Mouse (Mus musculus): ENCODE data around the gene Tuba1b. TPM values are rescaled to one million over a fixed set of nuclear protein-coding genes. Genes with fewer than 3 reads are reported as not detected.
A peak's percentile ranks its signal among the peaks of the same experiment; 100 is the strongest.

Gene Tuba1b
- polyA plus RNA-seq, 1 experiment from 2014 or later, result 1,998 TPM

DNA sequence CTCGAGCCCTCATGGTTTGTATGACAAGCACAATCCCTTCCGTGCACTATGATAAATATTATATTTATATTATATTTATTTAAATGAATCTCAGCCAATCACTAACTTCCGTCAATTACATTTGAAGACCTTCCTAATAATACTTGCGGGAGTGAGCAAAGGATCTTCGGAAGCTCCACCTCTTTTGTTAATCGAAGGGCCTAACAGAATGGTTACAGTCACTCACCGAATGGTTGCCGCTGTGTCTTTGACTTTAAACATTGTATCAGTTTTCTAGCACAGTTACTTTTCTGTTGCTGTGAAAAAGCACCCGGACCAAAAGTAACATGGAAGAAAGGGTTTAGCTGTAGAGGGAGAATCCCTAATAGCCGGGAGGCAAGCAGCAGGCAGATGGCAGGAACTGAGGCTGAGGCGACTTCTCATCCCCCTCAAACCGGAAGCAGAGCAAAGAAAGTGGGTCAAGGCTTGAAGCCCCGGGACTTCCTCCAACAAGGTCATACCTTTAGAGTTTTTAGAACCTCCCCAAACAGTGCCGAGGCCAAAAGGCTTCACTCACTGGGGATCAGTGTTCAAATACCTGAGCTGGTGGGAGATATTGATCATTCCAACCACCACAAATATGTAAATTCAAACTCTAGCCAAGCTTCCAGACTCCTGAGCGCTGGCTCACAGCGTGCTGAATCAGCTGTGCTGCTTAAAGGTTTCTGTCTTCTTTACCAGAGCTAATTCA is 35.2 kb upstream of the Tuba1b start:
- Histone ChIP-seq H3K9ac (no peak overlapping the region), H3K27ac (peak overlapping the region; percentile 46), H3K4me3 (no peak overlapping the region), H3K9me3 (no peaks in the 10 kb centered on the region), H3K27me3 (no peaks in the 10 kb centered on the region), H3K4me2 (peak overlapping the region; percentile 17), H3K4me1 (peaks cover 25% of the 10 kb centered on the region), H3K36me3 (no peaks in the 10 kb centered on the region)
- no peak for ATAC-seq (ENCODE audit: borderline replicate concordance, extremely low read depth, low FRiP score, low TSS enrichment)
- WGBS, result 20% methylated on average over 16 of the region's 16 CpGs

DNA sequence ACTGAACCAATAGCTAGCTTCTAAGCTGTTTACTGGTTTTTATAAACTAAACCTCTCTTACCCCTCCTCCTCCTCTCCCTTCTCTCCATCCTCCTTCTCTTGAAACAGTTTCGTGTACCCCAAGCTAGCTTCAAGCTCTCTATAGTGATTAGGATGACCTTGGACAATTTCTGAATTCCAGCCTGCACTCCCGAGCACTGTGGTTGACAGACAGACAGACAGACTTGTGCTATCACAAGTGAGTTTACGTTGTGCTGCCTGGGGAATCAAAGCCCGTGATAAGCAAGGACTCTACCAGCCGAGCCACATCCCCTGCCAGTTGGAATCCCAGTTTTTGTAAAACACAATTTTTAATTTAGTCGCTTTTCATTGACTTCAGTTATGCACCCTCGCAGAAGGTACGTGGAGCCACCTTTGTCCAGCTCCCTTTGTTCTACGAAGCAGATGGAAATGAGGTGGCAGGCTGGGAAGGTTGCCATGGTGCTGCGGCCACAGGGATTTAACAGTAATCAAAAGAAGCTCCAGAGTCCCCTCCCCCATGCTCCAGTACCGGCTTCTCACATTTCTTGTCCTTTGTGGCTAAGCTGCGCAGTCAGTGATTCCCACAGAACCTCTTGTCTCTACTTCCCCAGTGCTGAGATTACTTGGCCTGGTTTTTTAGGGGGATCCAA is 34.5 kb upstream of the Tuba1b start:
- Histone ChIP-seq H3K4me2 (peak overlapping the region; percentile 17), H3K9ac (no peak overlapping the region), H3K4me1 (peaks cover 25% of the 10 kb centered on the region), H3K9me3 (no peaks in the 10 kb centered on the region), H3K4me3 (no peak overlapping the region), H3K27me3 (no peaks in the 10 kb centered on the region), H3K27ac (peak overlapping the region; percentile 46), H3K36me3 (no peaks in the 10 kb centered on the region)
- ATAC-seq (ENCODE audit: borderline replicate concordance, extremely low read depth, low FRiP score, low TSS enrichment), result peak; percentile 58; the same call in 1 of the 2 replicates
- WGBS, result 15% methylated on average over 12 of the region's 12 CpGs

DNA sequence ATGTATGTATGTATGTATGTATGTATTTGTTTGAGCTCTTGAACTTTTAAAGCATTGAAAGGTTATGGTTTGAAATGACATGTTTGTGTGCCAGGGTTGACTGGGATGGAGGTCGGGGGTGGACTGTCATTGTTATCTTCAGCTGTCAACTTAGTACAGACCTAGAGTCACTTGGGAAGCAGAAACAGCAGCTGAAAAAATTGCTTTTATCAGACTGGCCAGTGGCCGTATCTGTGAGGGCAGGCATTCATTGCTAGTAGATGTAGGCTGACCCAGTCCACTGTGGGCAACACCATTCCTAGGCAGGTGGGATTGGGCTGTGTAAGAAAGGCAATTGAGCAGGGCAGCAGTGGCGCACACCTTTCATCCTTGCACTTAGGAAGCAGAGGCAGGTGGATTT is 25.2 kb upstream of the Tuba1b start:
- no peaks in the 10 kb centered on the region for H3K36me3 ChIP-seq
- no peak overlapping the region for H3K4me2 ChIP-seq
- H3K27me3 ChIP-seq, result no peaks in the 10 kb centered on the region
- WGBS, result 69% methylated on average over 3 of the region's 3 CpGs
- no peak overlapping the region for H3K27ac ChIP-seq
- ATAC-seq (ENCODE audit: borderline replicate concordance, extremely low read depth, low FRiP score, low TSS enrichment), result no peak
- H3K4me3 ChIP-seq, result no peak overlapping the region
- H3K9ac ChIP-seq, result no peak overlapping the region
- H3K9me3 ChIP-seq, result no peaks in the 10 kb centered on the region
- H3K4me1 ChIP-seq, result peaks cover 5% of the 10 kb centered on the region; the same call in 1 of the 2 replicates

DNA sequence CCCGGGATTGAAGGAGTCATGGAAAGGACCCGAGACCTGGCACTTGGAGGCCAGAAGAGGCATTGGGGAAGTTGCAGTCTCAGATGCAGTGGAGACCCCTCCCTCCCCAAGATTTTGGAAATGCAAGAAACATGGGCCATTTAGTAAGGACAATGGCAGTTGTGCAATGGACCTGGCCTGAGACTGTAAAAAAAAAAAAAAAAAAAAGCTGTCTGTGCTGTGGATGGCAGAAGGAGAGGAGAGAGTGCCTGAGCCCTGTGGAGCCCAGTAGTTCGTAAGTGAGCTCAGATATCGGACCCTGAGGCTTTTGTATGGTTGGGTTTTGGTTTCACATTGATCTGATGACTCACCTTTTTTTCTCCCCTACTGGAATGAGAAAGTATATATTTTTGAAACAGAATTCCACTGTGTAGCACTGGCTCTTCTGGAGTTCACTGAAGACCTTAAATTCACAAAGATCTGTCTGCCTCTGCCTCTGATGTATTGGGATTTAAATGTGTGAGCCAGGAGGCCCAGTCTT is 24.6 kb upstream of the Tuba1b start:
- no peak overlapping the region for H3K4me3 ChIP-seq
- no peaks in the 10 kb centered on the region for H3K9me3 ChIP-seq
- H3K36me3 ChIP-seq, result no peaks in the 10 kb centered on the region
- H3K27me3 ChIP-seq, result no peaks in the 10 kb centered on the region
- no peak overlapping the region for H3K9ac ChIP-seq
- H3K27ac ChIP-seq, result no peak overlapping the region
- H3K4me1 ChIP-seq, result peaks cover 11% of the 10 kb centered on the region; the same call in 1 of the 2 replicates
- ATAC-seq (ENCODE audit: borderline replicate concordance, extremely low read depth, low FRiP score, low TSS enrichment), result no peak
- WGBS, result 91% methylated on average over 4 of the region's 4 CpGs
- no peak overlapping the region for H3K4me2 ChIP-seq

DNA sequence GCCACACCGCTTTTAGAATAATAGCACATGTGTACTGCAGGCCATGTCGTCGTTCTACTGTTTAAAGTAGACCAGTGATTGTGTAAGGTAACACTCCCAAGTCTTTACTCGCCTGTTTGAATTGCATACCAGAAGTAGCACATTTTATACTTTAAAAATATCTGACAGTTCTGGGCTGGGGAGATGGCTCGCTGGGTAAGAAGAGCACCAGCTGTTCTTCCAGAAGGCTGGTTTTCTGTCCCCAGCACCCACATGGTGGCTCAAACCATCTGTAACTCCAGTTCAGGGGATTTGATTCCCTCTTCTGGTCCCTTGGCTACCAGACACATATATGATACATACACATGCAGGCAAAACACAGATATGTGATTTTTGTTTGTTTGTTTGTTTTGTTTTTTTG is 23.1 kb upstream of the Tuba1b start:
- H3K27ac ChIP-seq, result no peak overlapping the region
- ATAC-seq (ENCODE audit: borderline replicate concordance, extremely low read depth, low FRiP score, low TSS enrichment), result no peak
- no peak overlapping the region for H3K4me3 ChIP-seq
- H3K9ac ChIP-seq, result no peak overlapping the region
- no peak overlapping the region for H3K4me2 ChIP-seq
- no peaks in the 10 kb centered on the region for H3K36me3 ChIP-seq
- WGBS, result 59% methylated on average over 5 of the region's 5 CpGs
- no peaks in the 10 kb centered on the region for H3K9me3 ChIP-seq
- H3K4me1 ChIP-seq, result peaks cover 12% of the 10 kb centered on the region; the same call in 1 of the 2 replicates
- no peaks in the 10 kb centered on the region for H3K27me3 ChIP-seq

DNA sequence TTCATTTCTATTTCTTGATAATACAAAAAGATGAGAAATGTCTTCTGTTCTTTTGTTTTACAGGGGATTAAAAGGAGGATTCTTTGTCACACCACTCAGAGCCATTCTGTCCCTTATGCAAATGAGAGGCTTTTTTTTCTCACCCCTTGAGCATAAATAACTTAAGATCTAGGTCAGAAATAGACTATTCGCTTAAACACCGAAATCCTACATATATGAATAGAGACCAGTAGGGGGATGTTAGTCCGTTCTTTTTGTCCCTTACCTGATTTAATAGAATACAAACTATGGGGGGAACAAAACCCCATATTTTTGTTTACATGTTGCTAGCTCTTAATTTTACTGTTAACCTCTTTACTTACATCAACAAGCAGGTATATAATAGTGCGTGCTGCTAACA is 21.6 kb upstream of the Tuba1b start:
- Histone ChIP-seq H3K4me1 (peaks cover 19% of the 10 kb centered on the region), H3K9ac (no peak overlapping the region), H3K4me2 (no peak overlapping the region), H3K27ac (no peak overlapping the region), H3K4me3 (no peak overlapping the region), H3K36me3 (0 out of 2 replicates have a peak, but pooled peaks cover under 1% of the 10 kb centered on the region), H3K27me3 (no peaks in the 10 kb centered on the region), H3K9me3 (no peaks in the 10 kb centered on the region)
- WGBS, result 92% methylated on average over 4 of the region's 4 CpGs
- ATAC-seq (ENCODE audit: borderline replicate concordance, extremely low read depth, low FRiP score, low TSS enrichment), result no peak

DNA sequence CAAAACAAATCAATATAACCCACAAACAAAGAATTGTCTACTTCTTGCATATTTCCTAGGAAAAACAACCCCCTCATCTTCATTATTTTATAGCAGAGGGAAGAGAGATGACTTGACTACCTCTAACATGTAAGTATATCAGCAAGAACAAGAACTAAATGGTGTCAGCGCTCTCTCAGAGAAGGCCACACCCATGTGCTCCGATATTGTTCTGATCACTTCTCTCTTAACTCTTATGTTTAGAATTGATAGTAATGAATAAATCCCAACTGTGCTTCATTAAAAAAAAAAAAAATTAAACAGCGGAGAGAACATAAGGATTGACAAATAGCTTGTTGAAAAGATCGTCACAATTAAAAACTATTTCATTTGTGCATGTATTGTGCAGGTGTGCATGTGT is 21.0 kb upstream of the Tuba1b start:
- no peak overlapping the region for H3K9ac ChIP-seq
- H3K4me2 ChIP-seq, result no peak overlapping the region
- no peaks in the 10 kb centered on the region for H3K9me3 ChIP-seq
- H3K4me1 ChIP-seq, result peaks cover 19% of the 10 kb centered on the region
- 0 out of 2 replicates have a peak, but pooled peaks cover 3% of the 10 kb centered on the region for H3K36me3 ChIP-seq
- H3K27me3 ChIP-seq, result no peaks in the 10 kb centered on the region
- no peak overlapping the region for H3K4me3 ChIP-seq
- H3K27ac ChIP-seq, result no peak overlapping the region
- 83% methylated on average over 4 of the region's 4 CpGs for WGBS
- no peak for ATAC-seq (ENCODE audit: borderline replicate concordance, extremely low read depth, low FRiP score, low TSS enrichment)

DNA sequence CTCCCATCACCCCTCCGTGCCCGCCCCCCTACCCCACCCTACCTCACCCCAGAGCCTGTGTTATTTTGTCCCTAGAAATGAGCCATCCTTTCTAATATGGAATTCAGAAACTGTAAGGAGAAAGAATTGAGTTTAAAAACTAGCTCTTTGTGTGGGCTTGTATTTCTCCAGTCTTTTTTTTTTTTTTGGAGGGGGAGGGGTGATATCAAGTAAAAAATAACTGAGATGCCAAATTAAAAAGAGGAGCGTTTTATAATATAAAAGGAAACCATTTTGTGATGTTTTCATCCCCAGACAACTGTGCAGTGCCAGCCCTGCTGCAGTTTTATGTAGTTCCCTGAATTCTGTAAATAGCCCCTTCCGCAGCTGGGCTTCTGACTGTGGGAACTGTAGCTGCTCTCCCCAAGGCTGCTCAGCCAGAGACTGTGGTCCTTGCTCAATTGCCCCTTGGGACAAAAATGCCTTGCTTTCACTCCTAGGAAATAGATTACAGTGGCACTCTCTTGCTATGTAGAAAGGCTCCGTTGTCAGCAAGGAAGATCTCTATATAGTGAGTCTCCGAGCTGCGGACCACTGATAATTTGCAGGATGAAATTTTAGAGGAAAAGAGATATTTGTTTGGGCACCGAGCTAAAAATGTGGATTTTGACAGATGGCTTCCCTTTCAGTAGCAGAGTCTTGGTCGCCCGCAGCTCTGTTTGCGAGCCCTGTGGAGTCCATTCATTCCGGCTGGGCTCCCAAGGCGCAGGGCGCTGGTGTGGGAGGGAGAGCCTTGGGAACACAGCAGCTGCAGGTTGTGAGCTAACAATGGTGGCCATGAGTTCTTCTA is 20.3 kb upstream of the Tuba1b start:
- Histone ChIP-seq H3K27ac (peak overlapping the region; percentile 61), H3K4me3 (no peak overlapping the region), H3K4me1 (peaks cover 19% of the 10 kb centered on the region), H3K36me3 (peaks cover 4% of the 10 kb centered on the region; the same call in 1 of the 2 replicates), H3K27me3 (no peaks in the 10 kb centered on the region), H3K9ac (no peak overlapping the region), H3K4me2 (peak overlapping the region; percentile 50), H3K9me3 (no peaks in the 10 kb centered on the region)
- ATAC-seq (ENCODE audit: borderline replicate concordance, extremely low read depth, low FRiP score, low TSS enrichment), result no peak
- 32% methylated on average over 14 of the region's 14 CpGs for WGBS

DNA sequence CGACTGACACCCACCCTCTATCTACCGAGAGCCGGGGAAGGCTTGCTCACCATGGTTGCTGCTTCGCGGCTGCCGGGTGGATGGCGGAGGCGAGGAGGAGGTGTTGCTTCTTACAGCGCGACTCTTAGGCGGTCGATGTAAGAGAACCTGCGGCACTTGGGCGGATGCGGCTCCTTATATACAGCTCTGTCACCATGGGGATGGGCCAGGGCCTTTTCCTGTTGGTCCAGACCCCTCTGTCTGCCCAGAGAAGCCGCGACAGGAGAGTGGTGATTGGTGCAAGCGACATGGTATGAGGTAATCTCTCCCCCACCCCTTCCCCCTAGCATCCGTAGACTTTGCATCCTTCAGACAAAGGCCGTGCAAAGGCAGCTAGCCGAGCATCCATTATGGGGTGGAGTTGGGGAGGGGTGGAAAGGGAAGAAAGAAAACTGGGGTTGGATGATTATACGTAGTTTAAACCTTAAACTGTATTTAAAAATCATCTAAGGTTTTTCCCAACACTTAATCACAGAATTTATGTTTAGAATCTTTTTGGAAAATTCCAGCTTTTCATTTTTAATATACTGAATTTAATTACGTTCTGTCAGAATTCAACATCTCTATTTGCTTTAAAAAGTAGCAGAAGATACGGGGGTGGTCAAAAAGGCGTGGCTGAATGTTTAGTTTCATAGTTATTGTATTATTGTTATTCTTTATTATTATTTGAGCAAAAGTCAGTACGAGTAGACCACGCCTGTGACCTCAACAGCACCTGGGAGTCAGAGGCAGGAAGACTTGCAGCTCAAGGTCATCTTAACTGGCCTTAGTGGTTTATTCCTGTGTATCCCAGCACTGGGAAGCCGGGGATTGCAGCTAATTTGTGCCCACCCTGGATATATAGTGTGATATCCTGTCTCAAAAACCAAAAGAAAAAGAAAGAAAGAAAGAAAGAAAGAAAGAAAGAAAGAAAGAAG is 19.3 kb upstream of the Tuba1b start, which contains the start of the genes Gm49450 and Tuba1a:
Gene Gm49450 (minus strand): TSS at position 151 of the 956 bp plus-strand sequence.
Gene Tuba1a (minus strand): TSS at position 303 of the 956 bp plus-strand sequence.
- Histone ChIP-seq H3K27ac (peak within 1 kb of the TSS; percentile 97), H3K4me1 (peaks cover 19% of the 10 kb centered on the region), H3K36me3 (peaks cover 9% of the 10 kb centered on the region; the same call in 1 of the 2 replicates), H3K27me3 (no peaks in the 10 kb centered on the region), H3K9me3 (no peaks in the 10 kb centered on the region), H3K9ac (peak within 1 kb of the TSS; percentile 86), H3K4me3 (peak within 1 kb of the TSS; percentile 79), H3K4me2 (peak within 1 kb of the TSS; percentile 50)
- 5% methylated on average over 28 of the region's 28 CpGs for WGBS
- ATAC-seq (ENCODE audit: borderline replicate concordance, extremely low read depth, low FRiP score, low TSS enrichment), result peak; percentile 99

DNA sequence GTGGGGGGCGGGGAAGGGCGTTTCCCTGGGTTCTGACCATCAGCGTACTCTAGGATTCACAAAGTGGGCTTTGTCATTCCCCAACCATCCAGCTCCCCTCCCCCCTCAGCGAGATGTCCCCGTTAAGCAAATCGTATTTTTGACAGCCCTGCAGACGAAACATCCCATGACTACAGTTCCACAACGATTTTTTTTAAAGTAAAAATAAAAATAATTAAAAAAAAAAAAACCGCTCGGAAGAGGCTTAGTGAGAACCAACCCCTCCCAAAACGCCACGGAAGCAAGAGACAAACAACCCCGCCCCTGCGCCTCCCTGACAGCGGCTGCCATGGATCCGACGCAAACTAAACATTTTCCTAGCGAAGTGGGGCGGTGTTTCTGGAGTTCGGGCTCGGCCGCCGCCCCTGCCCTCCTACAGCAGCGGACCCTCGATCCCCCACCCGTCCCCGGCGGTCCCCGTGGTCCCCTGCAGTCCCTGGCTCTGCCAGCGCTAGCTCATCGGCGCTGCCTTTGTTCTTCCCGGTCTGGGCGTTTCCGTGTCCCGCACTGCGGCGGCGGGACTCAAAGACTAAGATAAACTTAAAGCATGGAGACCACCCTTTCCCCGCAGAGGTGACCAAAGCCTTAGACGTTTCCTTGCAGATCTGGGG is 18.5 kb upstream of the Tuba1b start:
- Histone ChIP-seq H3K9ac (peak overlapping the region; percentile 86), H3K4me1 (peaks cover 19% of the 10 kb centered on the region), H3K9me3 (no peaks in the 10 kb centered on the region), H3K36me3 (peaks cover 9% of the 10 kb centered on the region; the same call in 1 of the 2 replicates), H3K4me2 (peak overlapping the region; percentile 50), H3K27me3 (no peaks in the 10 kb centered on the region), H3K27ac (peak overlapping the region; percentile 97), H3K4me3 (peak overlapping the region; percentile 79)
- ATAC-seq (ENCODE audit: borderline replicate concordance, extremely low read depth, low FRiP score, low TSS enrichment), result peak; percentile 76
- WGBS, result under 1% methylated on average over 41 of the region's 41 CpGs

All from lung, embryonic 15.5 days (tissue).